Mouse (Mus musculus) midbrain, embryonic 11.5 days (tissue): ENCODE results near the gene Pkdcc. TPM values are rescaled to one million over a fixed set of nuclear protein-coding genes. Genes with fewer than 3 reads are reported as not detected.

Experiments
- ATAC-seq: fragments of 200-750 bp; cut with Nextera tagmentation; 2 replicates; pipeline ENCODE4 v1.8.0; 2017; ENCODE audit warnings: moderate TSS enrichment, moderate library complexity; ENCODE audit not compliant: low FRiP score
- DNase-seq: peaks from one replicate; pipeline ENCODE4 v3.0.0; 2015; ENCODE audit warnings: low spot score; ENCODE audit errors: missing footprints
- H3K27ac ChIP-seq: fragments of 300-500 bp; sonication (generic); 2 replicates; pipeline ENCODE4 v1.5.1; 2014; ENCODE audit warnings: low read depth, low read length
- H3K27me3 ChIP-seq: fragments of 300-500 bp; sonication (generic); 2 replicates; pipeline ENCODE4 v1.6.1; 2014; ENCODE audit warnings: mild to moderate bottlenecking, low read length, moderate library complexity, mixed read lengths; ENCODE audit not compliant: control insufficient read depth, insufficient read depth
- H3K36me3 ChIP-seq: fragments of 300-500 bp; sonication (generic); 2 replicates; pipeline ENCODE4 v1.6.1; 2014; ENCODE audit warnings: mild to moderate bottlenecking, low read length, moderate library complexity, mixed read lengths; ENCODE audit not compliant: control insufficient read depth, insufficient read depth
- H3K4me1 ChIP-seq: fragments of 300-500 bp; sonication (generic); 2 replicates; pipeline ENCODE4 v1.6.1; 2014; ENCODE audit warnings: low read length; ENCODE audit not compliant: control insufficient read depth, insufficient read depth
- H3K4me2 ChIP-seq: fragments of 300-500 bp; sonication (generic); 2 replicates; pipeline ENCODE4 v1.6.1; 2014; ENCODE audit warnings: mild to moderate bottlenecking, moderate library complexity
- H3K4me3 ChIP-seq: fragments of 300-500 bp; sonication (generic); 2 replicates; pipeline ENCODE4 v1.5.1; 2014; ENCODE audit warnings: low read depth, low read length
- H3K9ac ChIP-seq: fragments of 300-500 bp; sonication (generic); 2 replicates; pipeline ENCODE4 v1.6.1; 2014; ENCODE audit warnings: low read length
- H3K9me3 ChIP-seq: fragments of 300-500 bp; sonication (generic); 2 replicates; pipeline ENCODE4 v1.6.1; 2016; ENCODE audit warnings: low read length; ENCODE audit not compliant: control insufficient read depth
- WGBS: fragments of 180-500 bp; shearing (Covaris S2); extraction: QIAGEN DNeasy Blood & Tissue Kit; methylation state at CpG from one replicate; pipeline ENCODE4 v1.1.7; 2014; 5-methylcytosine and 5-hydroxymethylcytosine counted together
- polyA plus RNA-seq: library from polyadenylated mRNA; unstranded; fragments of >200 nt; fragmentation: Nextera tagmentation; extraction: Ambion mirVana; gene quantifications from 2 replicates; pipeline ENCODE4 v1.2.1, GENCODE M21; 2014

Pkdcc gene
- polyA plus RNA-seq, 1 experiment from 2014 or later = 5.0 TPM

- ATAC-seq (peak; percentile 78), DNase-seq (no peak)
- H3K9ac ChIP-seq = no peak overlapping the region
- WGBS = 38% methylated on average over 13 of the region's 13 CpGs
- no peaks in the 10 kb centered on the region for H3K36me3 ChIP-seq
- H3K27me3 ChIP-seq = peaks cover 84% of the 10 kb centered on the region
- H3K4me2 ChIP-seq = no peak overlapping the region
- H3K4me1 ChIP-seq = no peaks in the 10 kb centered on the region; the same call in none of the 2 replicates
- no peak overlapping the region for H3K27ac ChIP-seq
- H3K9me3 ChIP-seq = no peaks in the 10 kb centered on the region
- no peak overlapping the region for H3K4me3 ChIP-seq
These were observed 9.4 kb downstream of the Pkdcc start for GRCm38 (mm10) chr17:83224451-83224971.

GRCm38 (mm10) chr17:83226395-83226986, 11.4 kb downstream of the Pkdcc start:
- Histone ChIP-seq H3K27me3 (peaks cover 84% of the 10 kb centered on the region), H3K27ac (no peak overlapping the region), H3K4me2 (no peak overlapping the region), H3K9ac (no peak overlapping the region), H3K4me1 (peaks cover 5% of the 10 kb centered on the region), H3K4me3 (no peak overlapping the region), H3K9me3 (no peaks in the 10 kb centered on the region), H3K36me3 (no peaks in the 10 kb centered on the region)
- DNase-seq = no peak
- ATAC-seq = peak; percentile 61
- WGBS = 11% methylated on average over 8 of the region's 8 CpGs

- peaks cover 8% of the 10 kb centered on the region for H3K4me1 ChIP-seq
- no peak overlapping the region for H3K4me2 ChIP-seq
- DNase-seq (peak; percentile 92), ATAC-seq (peak; percentile 53)
- no peak overlapping the region for H3K9ac ChIP-seq
- H3K27ac ChIP-seq = no peak overlapping the region
- H3K27me3 ChIP-seq = peaks cover 73% of the 10 kb centered on the region
- H3K4me3 ChIP-seq = no peak overlapping the region
- no peaks in the 10 kb centered on the region for H3K9me3 ChIP-seq
- no peaks in the 10 kb centered on the region for H3K36me3 ChIP-seq
- 44% methylated on average over 11 of the region's 11 CpGs for WGBS
These were observed 16.3 kb downstream of the Pkdcc start for GRCm38 (mm10) chr17:83231357-83231756.

- H3K4me2 ChIP-seq = no peak overlapping the region
- peaks cover 8% of the 10 kb centered on the region for H3K4me1 ChIP-seq
- H3K27me3 ChIP-seq = peaks cover 82% of the 10 kb centered on the region
- no peak for ATAC-seq
- H3K9ac ChIP-seq = no peak overlapping the region
- no peaks in the 10 kb centered on the region for H3K36me3 ChIP-seq
- H3K27ac ChIP-seq = no peak overlapping the region
- no peak for DNase-seq
- no peak overlapping the region for H3K4me3 ChIP-seq
- 89% methylated on average over 10 of the region's 10 CpGs for WGBS
- no peaks in the 10 kb centered on the region for H3K9me3 ChIP-seq
These were observed 20.1 kb downstream of the Pkdcc start for GRCm38 (mm10) chr17:83235227-83235626.

DNA sequence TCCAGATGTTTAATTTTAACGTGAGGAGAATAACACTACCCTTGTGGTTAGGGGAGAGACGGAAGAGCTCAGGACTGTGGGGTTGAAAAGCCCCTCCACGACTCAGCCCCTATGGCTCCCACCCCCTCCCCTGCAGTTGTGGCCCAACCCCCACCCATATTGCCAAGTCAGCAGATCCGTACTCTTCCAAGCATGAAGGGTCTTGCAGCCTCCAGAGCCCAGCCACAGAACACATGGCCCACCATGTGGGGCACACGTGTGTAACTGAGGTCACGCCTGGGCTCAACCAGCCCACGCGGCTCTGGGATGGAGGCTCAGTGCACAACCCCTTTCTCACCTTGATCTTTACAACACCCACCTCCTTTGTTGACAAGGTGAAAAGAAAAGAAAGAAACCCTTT, 21.1 kb downstream of the Pkdcc start:
- H3K27ac ChIP-seq = no peak overlapping the region
- WGBS = 83% methylated on average over 8 of the region's 8 CpGs
- peaks cover 72% of the 10 kb centered on the region for H3K27me3 ChIP-seq
- H3K4me1 ChIP-seq = peaks cover 6% of the 10 kb centered on the region; the same call in 1 of the 2 replicates
- H3K36me3 ChIP-seq = no peaks in the 10 kb centered on the region
- H3K4me2 ChIP-seq = no peak overlapping the region
- no peak for ATAC-seq
- no peaks in the 10 kb centered on the region for H3K9me3 ChIP-seq
- H3K4me3 ChIP-seq = no peak overlapping the region
- H3K9ac ChIP-seq = no peak overlapping the region
- DNase-seq = no peak

GRCm38 (mm10) chr17:83238123-83239058, 23.3 kb downstream of the Pkdcc start:
- Histone ChIP-seq H3K9me3 (no peaks in the 10 kb centered on the region), H3K9ac (no peak overlapping the region), H3K4me2 (no peak overlapping the region), H3K27ac (no peak overlapping the region), H3K4me1 (no peaks in the 10 kb centered on the region), H3K27me3 (peaks cover 59% of the 10 kb centered on the region), H3K4me3 (no peak overlapping the region), H3K36me3 (no peaks in the 10 kb centered on the region)
- ATAC-seq (peak; percentile 57), DNase-seq (no peak)
- WGBS = 79% methylated on average over 16 of the region's 16 CpGs

GRCm38 (mm10) chr17:83244502-83244901, 29.4 kb downstream of the Pkdcc start:
- Histone ChIP-seq H3K9ac (no peak overlapping the region), H3K27ac (no peak overlapping the region), H3K9me3 (no peaks in the 10 kb centered on the region), H3K36me3 (no peaks in the 10 kb centered on the region), H3K4me1 (no peaks in the 10 kb centered on the region), H3K4me2 (no peak overlapping the region), H3K27me3 (peaks cover 15% of the 10 kb centered on the region), H3K4me3 (no peak overlapping the region)
- ATAC-seq (no peak), DNase-seq (no peak)
- 81% methylated on average over 1 of the region's 1 CpGs for WGBS

DNA sequence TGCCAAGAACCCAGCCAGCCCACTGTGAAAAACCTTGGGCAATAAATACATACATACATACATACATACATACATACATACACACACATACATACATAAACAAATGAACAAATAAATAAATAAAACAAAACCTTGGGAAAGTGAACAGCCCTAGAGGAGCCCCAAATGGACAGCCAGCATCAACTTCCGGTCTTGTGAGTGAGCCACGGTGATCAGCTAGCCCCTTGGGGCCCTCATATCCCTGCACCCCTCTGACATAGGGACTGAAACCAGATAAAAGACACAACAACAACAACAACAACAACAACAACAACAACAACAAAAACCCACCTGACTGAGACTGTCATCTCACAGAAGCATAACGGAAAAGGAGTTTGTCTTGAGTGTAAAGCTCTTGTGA, 30.4 kb downstream of the Pkdcc start:
- DNase-seq = no peak
- Histone ChIP-seq H3K9me3 (no peaks in the 10 kb centered on the region), H3K27me3 (peaks cover 16% of the 10 kb centered on the region), H3K4me3 (no peak overlapping the region), H3K27ac (no peak overlapping the region), H3K4me2 (no peak overlapping the region), H3K4me1 (no peaks in the 10 kb centered on the region), H3K9ac (no peak overlapping the region), H3K36me3 (no peaks in the 10 kb centered on the region)
- no peak for ATAC-seq
- WGBS = 86% methylated on average over 3 of the region's 3 CpGs

DNA sequence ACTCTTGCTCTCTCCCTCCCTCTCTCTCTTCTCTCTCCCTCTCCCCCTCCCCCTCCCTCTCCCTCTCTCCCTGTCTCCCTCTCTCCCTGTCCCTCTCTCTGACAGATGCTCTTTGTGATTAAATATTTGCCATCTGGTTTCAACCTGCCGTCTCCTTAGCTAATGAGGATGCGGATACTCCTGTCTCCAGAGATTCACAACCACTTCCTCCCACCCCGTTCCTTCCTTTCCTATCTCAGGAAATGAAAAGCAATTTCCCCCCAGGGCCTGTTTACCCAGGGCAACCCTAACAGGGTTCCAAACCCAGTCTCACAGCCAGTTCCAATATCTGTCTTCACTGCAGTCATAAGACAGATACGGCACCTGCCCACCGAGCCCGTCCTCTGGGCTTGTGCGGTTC, 31.0 kb downstream of the Pkdcc start:
- DNase-seq (no peak), ATAC-seq (0 out of 2 replicates have a peak, but pooled peaks have one; percentile 30)
- Histone ChIP-seq H3K4me2 (no peak overlapping the region), H3K9ac (no peak overlapping the region), H3K4me1 (no peaks in the 10 kb centered on the region), H3K9me3 (no peaks in the 10 kb centered on the region), H3K27ac (no peak overlapping the region), H3K36me3 (no peaks in the 10 kb centered on the region), H3K27me3 (peaks cover 16% of the 10 kb centered on the region), H3K4me3 (no peak overlapping the region)
- 78% methylated on average over 7 of the region's 7 CpGs for WGBS
